Mouse (Mus musculus): Measurements from ENCODE around the gene Bola2. TPM values are rescaled to one million over a fixed set of nuclear protein-coding genes. Genes with fewer than 3 reads are reported as not detected.
"Not testable (repeated sequence)": the region's sequence is repeated elsewhere in the genome, so short reads cannot be mapped to it uniquely, and the experiment has no call there.

Bola2 gene
- polyA plus RNA-seq, 1 experiment from 2014 or later = 158 TPM

- Histone ChIP-seq H3K27ac (no peak overlapping the region), H3K36me3 (no peaks in the 10 kb centered on the region), H3K27me3 (no peaks in the 10 kb centered on the region), H3K4me1 (replicated peaks) (no peaks in the 10 kb centered on the region), H3K4me2 (replicated peaks) (no peak overlapping the region), H3K4me3 (replicated peaks) (no peak overlapping the region), H3K9ac (replicated peaks) (no peak overlapping the region), H3K9me3 (no peaks in the 10 kb centered on the region)
- 95% methylated on average over 5 of the region's 5 CpGs for WGBS
- ATAC-seq = no peak
Observed at GRCm38 (mm10) chr7:126718787-126719337, 23.7 kb downstream of the Bola2 start.

- no peak for ATAC-seq
- H3K27ac ChIP-seq = no peak overlapping the region
- H3K4me1 ChIP-seq (replicated peaks) = no peaks in the 10 kb centered on the region
- no peaks in the 10 kb centered on the region for H3K9me3 ChIP-seq
- no peaks in the 10 kb centered on the region for H3K36me3 ChIP-seq
- no peak overlapping the region for H3K4me2 ChIP-seq (replicated peaks)
- H3K9ac ChIP-seq (replicated peaks) = no peak overlapping the region
- no peak overlapping the region for H3K4me3 ChIP-seq (replicated peaks)
- 94% methylated on average over 13 of the region's 13 CpGs for WGBS
- no peaks in the 10 kb centered on the region for H3K27me3 ChIP-seq
Observed at GRCm38 (mm10) chr7:126721635-126722034, 26.4 kb downstream of the Bola2 start.

- WGBS = 85% methylated on average over 3 of the region's 3 CpGs
- ATAC-seq = no peak
- Histone ChIP-seq H3K27ac (no peak overlapping the region), H3K4me1 (replicated peaks) (no peaks in the 10 kb centered on the region), H3K4me2 (replicated peaks) (no peak overlapping the region), H3K36me3 (no peaks in the 10 kb centered on the region), H3K9ac (replicated peaks) (no peak overlapping the region), H3K9me3 (no peaks in the 10 kb centered on the region), H3K27me3 (no peaks in the 10 kb centered on the region), H3K4me3 (replicated peaks) (no peak overlapping the region)
Observed at GRCm38 (mm10) chr7:126725077-126725476, 29.9 kb downstream of the Bola2 start.

GRCm38 (mm10) chr7:126725667-126726066 is 30.5 kb downstream of the Bola2 start:
- Histone ChIP-seq H3K4me3 (replicated peaks) (no peak overlapping the region), H3K9ac (replicated peaks) (no peak overlapping the region), H3K4me2 (replicated peaks) (no peak overlapping the region), H3K9me3 (no peaks in the 10 kb centered on the region), H3K27me3 (no peaks in the 10 kb centered on the region), H3K27ac (no peak overlapping the region), H3K36me3 (no peaks in the 10 kb centered on the region), H3K4me1 (replicated peaks) (no peaks in the 10 kb centered on the region)
- 81% methylated on average over 5 of the region's 5 CpGs for WGBS
- no peak for ATAC-seq

- not testable (repeated sequence) for H3K36me3 ChIP-seq; H3K4me3 ChIP-seq (replicated peaks); H3K4me2 ChIP-seq (replicated peaks); H3K4me1 ChIP-seq (replicated peaks); H3K9me3 ChIP-seq; ATAC-seq; H3K27ac ChIP-seq; H3K27me3 ChIP-seq; H3K9ac ChIP-seq (replicated peaks)
- WGBS = 83% methylated on average over 4 of the region's 4 CpGs
Observed at GRCm38 (mm10) chr7:126730256-126730789, 35.1 kb downstream of the Bola2 start.

GRCm38 (mm10) chr7:126736122-126736521 is 40.9 kb downstream of the Bola2 start:
- no peaks in the 10 kb centered on the region for H3K27me3 ChIP-seq
- no peak for ATAC-seq
- no peaks in the 10 kb centered on the region for H3K36me3 ChIP-seq
- H3K4me2 ChIP-seq (replicated peaks) = no peak overlapping the region
- no peak overlapping the region for H3K27ac ChIP-seq
- no peaks in the 10 kb centered on the region for H3K9me3 ChIP-seq
- WGBS = 89% methylated on average over 8 of the region's 8 CpGs
- no peak overlapping the region for H3K9ac ChIP-seq (replicated peaks)
- peaks cover 9% of the 10 kb centered on the region; the same call in 1 of the 2 replicates for H3K4me1 ChIP-seq (replicated peaks)
- H3K4me3 ChIP-seq (replicated peaks) = no peak overlapping the region

GRCm38 (mm10) chr7:126739551-126739950 is 44.4 kb downstream of the Bola2 start:
- no peaks in the 10 kb centered on the region for H3K36me3 ChIP-seq
- no peaks in the 10 kb centered on the region for H3K27me3 ChIP-seq
- no peak overlapping the region for H3K27ac ChIP-seq
- ATAC-seq = no peak
- H3K9ac ChIP-seq (replicated peaks) = no peak overlapping the region
- no peak overlapping the region for H3K4me3 ChIP-seq (replicated peaks)
- 86% methylated on average over 17 of the region's 17 CpGs for WGBS
- H3K9me3 ChIP-seq = no peaks in the 10 kb centered on the region
- H3K4me1 ChIP-seq (replicated peaks) = peaks cover 9% of the 10 kb centered on the region; the same call in 1 of the 2 replicates
- no peak overlapping the region for H3K4me2 ChIP-seq (replicated peaks)

- Histone ChIP-seq H3K9me3 (no peaks in the 10 kb centered on the region), H3K27me3 (no peaks in the 10 kb centered on the region), H3K4me2 (replicated peaks) (no peak overlapping the region), H3K27ac (no peak overlapping the region), H3K9ac (replicated peaks) (no peak overlapping the region), H3K4me1 (replicated peaks) (peaks cover 9% of the 10 kb centered on the region; the same call in 1 of the 2 replicates), H3K36me3 (no peaks in the 10 kb centered on the region), H3K4me3 (replicated peaks) (no peak overlapping the region)
- ATAC-seq = no peak
- whole genome bisulfite sequencing = 70% methylated on average over 13 of the region's 13 CpGs
Observed at GRCm38 (mm10) chr7:126740132-126740735, 45.0 kb downstream of the Bola2 start.

- H3K9ac ChIP-seq (replicated peaks) = no peak overlapping the region
- no peak for ATAC-seq
- H3K36me3 ChIP-seq = no peaks in the 10 kb centered on the region
- WGBS = 86% methylated on average over 5 of the region's 5 CpGs
- H3K4me1 ChIP-seq (replicated peaks) = peaks cover 9% of the 10 kb centered on the region; the same call in 1 of the 2 replicates
- no peak overlapping the region for H3K27ac ChIP-seq
- H3K4me3 ChIP-seq (replicated peaks) = no peak overlapping the region
- no peak overlapping the region for H3K4me2 ChIP-seq (replicated peaks)
- no peaks in the 10 kb centered on the region for H3K27me3 ChIP-seq
- no peaks in the 10 kb centered on the region for H3K9me3 ChIP-seq
Observed at GRCm38 (mm10) chr7:126740977-126741376, 45.8 kb downstream of the Bola2 start.

GRCm38 (mm10) chr7:126741452-126741851 is 46.3 kb downstream of the Bola2 start:
- 85% methylated on average over 5 of the region's 5 CpGs for WGBS
- Histone ChIP-seq H3K4me3 (replicated peaks) (no peak overlapping the region), H3K36me3 (no peaks in the 10 kb centered on the region), H3K9ac (replicated peaks) (no peak overlapping the region), H3K4me2 (replicated peaks) (no peak overlapping the region), H3K4me1 (replicated peaks) (peaks cover 9% of the 10 kb centered on the region; the same call in 1 of the 2 replicates), H3K27me3 (no peaks in the 10 kb centered on the region), H3K9me3 (no peaks in the 10 kb centered on the region), H3K27ac (no peak overlapping the region)
- no peak for ATAC-seq

- Histone ChIP-seq H3K36me3 (no peaks in the 10 kb centered on the region), H3K4me3 (replicated peaks) (no peak overlapping the region), H3K9ac (replicated peaks) (no peak overlapping the region), H3K9me3 (no peaks in the 10 kb centered on the region), H3K27ac (no peak overlapping the region), H3K27me3 (no peaks in the 10 kb centered on the region), H3K4me2 (replicated peaks) (no peak overlapping the region), H3K4me1 (replicated peaks) (peaks cover 9% of the 10 kb centered on the region; the same call in 1 of the 2 replicates)
- no peak for ATAC-seq
- 93% methylated on average over 13 of the region's 13 CpGs for WGBS
Observed at GRCm38 (mm10) chr7:126741964-126742482, 46.8 kb downstream of the Bola2 start.

GRCm38 (mm10) chr7:126746066-126746465 is 50.9 kb downstream of the Bola2 start:
- no peaks in the 10 kb centered on the region for H3K36me3 ChIP-seq
- ATAC-seq = no peak
- WGBS = 93% methylated on average over 12 of the region's 12 CpGs
- no peaks in the 10 kb centered on the region for H3K4me1 ChIP-seq (replicated peaks)
- H3K9ac ChIP-seq (replicated peaks) = no peak overlapping the region
- H3K4me2 ChIP-seq (replicated peaks) = no peak overlapping the region
- no peak overlapping the region for H3K27ac ChIP-seq
- H3K27me3 ChIP-seq = no peaks in the 10 kb centered on the region
- H3K9me3 ChIP-seq = no peaks in the 10 kb centered on the region
- H3K4me3 ChIP-seq (replicated peaks) = no peak overlapping the region
